Mouse (Mus musculus) c-Kit-positive CD71-negative TER-119-negative erythroid progenitor cells, embryonic 14.5 days (primary cell): ENCODE measurements around the gene Tex37.
A peak's percentile ranks its signal among the peaks of the same experiment; 100 is the strongest.

Source experiments
- DNase-seq: peaks from one replicate; pipeline ENCODE4 v3.0.0-alpha.2; 2013; ENCODE audit warnings: low read depth

Gene Tex37

DNA sequence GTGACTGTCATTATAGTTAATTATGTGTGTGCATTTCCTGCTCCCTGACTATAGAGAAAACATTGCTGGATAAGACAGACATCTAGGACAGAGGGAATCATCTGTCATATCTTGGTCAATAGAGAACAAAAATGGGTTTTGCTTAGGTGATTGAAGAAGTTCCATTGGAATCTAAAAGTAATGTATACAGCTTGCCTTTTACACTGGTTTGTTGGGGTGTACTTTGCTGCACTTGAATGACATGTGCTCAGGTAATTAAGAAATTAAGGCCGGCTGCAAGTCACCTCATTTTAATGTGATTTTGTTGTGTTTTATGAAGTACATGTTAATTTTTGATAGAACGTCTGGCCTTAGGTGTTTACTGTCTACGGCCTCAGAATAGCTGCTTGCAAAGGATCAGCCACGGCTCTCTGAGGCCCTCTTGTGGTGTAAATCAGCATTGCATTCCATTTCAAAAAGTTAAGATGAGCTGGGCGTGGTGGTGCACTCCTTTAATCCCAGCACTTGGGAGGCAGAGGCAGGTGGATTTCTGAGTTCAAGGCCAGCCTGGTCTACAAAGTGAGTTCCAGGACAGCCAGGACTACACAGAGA, 37.9 kb downstream of the Tex37 start:
- DNase-seq, result peak; percentile 78

DNA sequence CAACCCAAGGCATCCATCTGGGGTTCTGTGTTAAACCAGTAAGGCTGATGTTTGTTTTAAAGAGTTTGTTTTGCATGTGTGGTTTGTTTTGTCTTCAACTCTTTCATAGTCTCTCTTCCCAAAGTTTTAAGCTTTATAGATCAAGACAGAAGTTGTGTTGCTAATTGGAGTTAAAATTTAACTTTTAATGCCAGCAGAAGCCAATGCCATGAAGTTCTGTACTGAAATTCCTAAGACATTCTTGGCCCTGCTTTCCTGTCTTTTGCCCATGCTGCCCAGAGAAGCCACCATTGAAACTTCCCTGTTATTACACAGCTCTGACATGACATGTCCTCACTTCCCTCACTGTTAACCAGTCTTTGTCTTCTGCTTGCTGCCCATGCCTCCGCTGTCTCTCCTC, 43.7 kb downstream of the Tex37 start:
- DNase-seq, result no peak

DNA sequence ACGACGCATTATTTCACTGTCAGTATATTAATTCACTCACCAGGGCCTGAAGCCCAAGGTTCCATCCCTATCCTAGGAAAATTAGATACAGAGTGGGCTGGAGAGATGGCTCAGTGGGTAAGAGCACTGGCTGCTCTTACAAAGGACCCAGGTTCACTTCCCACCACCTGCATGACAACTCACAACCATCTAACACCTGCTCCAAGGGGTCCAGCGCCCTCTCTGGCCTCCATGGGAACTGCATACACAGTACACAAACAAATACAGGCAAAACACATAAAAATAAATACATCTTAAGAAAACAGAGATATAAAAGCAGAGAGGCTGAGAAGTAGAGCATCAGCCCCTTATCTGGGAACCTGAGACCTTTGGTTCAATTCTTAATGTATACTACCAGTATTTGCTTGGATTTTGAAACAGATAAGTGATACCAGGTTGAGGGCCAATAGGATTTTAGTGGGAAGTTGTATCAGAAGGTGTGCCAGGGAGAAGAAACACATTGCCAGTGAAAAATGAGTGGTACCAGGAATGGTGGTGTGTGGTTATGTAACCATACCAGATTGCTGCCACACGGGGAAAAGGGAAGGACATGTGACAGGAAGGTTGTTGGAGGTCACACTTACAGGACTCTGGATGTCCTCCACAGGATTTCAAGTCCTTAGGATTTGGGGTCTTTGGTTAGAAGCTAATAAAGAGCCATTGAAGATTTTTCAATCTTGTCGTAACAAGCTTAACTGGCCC, 44.5 kb downstream of the Tex37 start:
- DNase-seq, result no peak

GRCm38 (mm10) chr6:70872570-70872969, 46.2 kb downstream of the Tex37 start:
- DNase-seq, result no peak

- DNase-seq, result peak; percentile 40
These were observed 46.6 kb downstream of the Tex37 start for GRCm38 (mm10) chr6:70872128-70872527.

GRCm38 (mm10) chr6:70871511-70871980, 47.2 kb downstream of the Tex37 start:
- no peak for DNase-seq

DNA sequence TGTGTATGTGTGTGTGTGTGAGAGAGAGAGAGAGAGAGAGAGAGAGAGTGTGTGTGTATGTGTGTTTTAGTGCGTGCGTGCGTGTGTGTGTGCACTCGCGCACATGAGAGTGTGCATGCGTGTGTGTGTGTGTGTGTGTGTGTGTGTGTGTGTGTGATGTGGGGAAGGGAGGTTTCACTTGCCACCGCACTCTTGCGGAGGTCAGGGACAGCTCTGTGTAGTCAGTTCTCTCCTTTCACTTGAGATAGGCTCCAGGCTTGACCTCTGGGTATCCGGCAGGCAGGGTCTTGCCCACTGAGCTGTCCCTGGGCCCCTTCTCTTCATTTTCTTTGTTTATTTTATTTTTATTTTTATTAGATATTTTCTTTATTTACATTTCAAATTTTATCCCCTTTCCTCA, 51.4 kb downstream of the Tex37 start:
- no peak for DNase-seq

DNA sequence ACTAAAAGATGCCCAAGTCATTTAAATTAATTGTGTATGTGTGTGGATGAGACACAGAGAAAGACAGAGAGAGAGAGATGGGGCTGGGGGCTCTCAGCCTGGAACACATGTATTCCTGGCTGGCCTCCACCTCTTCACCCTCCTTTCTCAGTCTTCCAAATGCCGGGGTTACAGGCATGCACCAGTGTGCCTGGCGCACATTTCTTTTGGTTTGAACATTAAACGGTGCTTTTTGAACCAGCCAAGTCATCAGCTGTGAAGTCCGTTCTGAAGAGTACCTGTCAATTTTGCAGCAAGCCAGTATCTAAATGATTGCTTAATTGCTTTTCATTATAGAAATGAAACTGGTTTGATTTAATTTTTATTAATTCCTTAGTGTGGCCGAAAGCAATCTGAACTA, 52.0 kb downstream of the Tex37 start:
- no peak for DNase-seq

GRCm38 (mm10) chr6:70864285-70864684, 54.4 kb downstream of the Tex37 start:
- DNase-seq, result no peak
